Mouse (Mus musculus) kidney, postnatal 0 days (tissue): ENCODE results near the gene Zdhhc22. TPM values are rescaled to one million over a fixed set of nuclear protein-coding genes. Genes with fewer than 3 reads are reported as not detected.

Source experiments
- ATAC-seq: fragments of 200-750 bp; cut with Nextera tagmentation; replicated peaks from 2 replicates; pipeline ENCODE4 v1.8.0; 2017; ENCODE audit warnings: low read depth, moderate number of reproducible peaks, moderate TSS enrichment, moderate library complexity; ENCODE audit not compliant: low FRiP score
- DNase-seq: peaks from one replicate; pipeline ENCODE4 v3.0.0-alpha.2; 2016; ENCODE audit warnings: low spot score
- H3K27ac ChIP-seq: fragments of 300-500 bp; sonication (generic); 2 replicates; pipeline ENCODE4 v1.5.1; 2014; ENCODE audit warnings: mild to moderate bottlenecking
- H3K27me3 ChIP-seq: fragments of 300-500 bp; sonication (generic); 2 replicates; pipeline ENCODE4 v1.6.1; 2014; ENCODE audit warnings: low read length, mixed read lengths; ENCODE audit not compliant: insufficient read depth
- H3K36me3 ChIP-seq: fragments of 300-500 bp; sonication (generic); 2 replicates; pipeline ENCODE4 v1.6.1; 2014; ENCODE audit warnings: low read length, mixed read lengths; ENCODE audit not compliant: insufficient read depth
- H3K4me1 ChIP-seq: fragments of 300-500 bp; sonication (generic); replicated peaks from 2 replicates; pipeline ENCODE4 v1.6.1; 2014; ENCODE audit warnings: antibody characterized with exemption, low read length, mixed read lengths; ENCODE audit not compliant: insufficient read depth
- H3K4me2 ChIP-seq: fragments of 300-500 bp; sonication (generic); 2 replicates; pipeline ENCODE4 v1.6.1; 2014; ENCODE audit warnings: mild to moderate bottlenecking, low read length, moderate library complexity, mixed read lengths
- H3K4me3 ChIP-seq: fragments of 300-500 bp; sonication (generic); replicated peaks from 2 replicates; pipeline ENCODE4 v1.5.1; 2014; ENCODE audit warnings: low read depth, low read length
- H3K9ac ChIP-seq: fragments of 300-500 bp; sonication (generic); 2 replicates; pipeline ENCODE4 v1.6.1; 2014; ENCODE audit warnings: low read depth, low read length
- H3K9me3 ChIP-seq: fragments of 300-500 bp; sonication (generic); replicated peaks from 2 replicates; pipeline ENCODE4 v1.6.1; 2016; ENCODE audit warnings: low read length, inconsistent platforms, mixed read lengths
- CTCF ChIP-seq: IDR thresholded peaks from 2 replicates; pipeline ENCODE4 v1.5.1; 2016; ENCODE audit warnings: antibody characterized with exemption, low read depth, mild to moderate bottlenecking, moderate library complexity
- WGBS: fragments of 180-500 bp; shearing (Covaris S2); extraction: QIAGEN DNeasy Blood & Tissue Kit; methylation state at CpG from one replicate; pipeline ENCODE4 v1.1.7; 2014; 5-methylcytosine and 5-hydroxymethylcytosine counted together
- polyA plus RNA-seq: library from polyadenylated mRNA; unstranded; fragments of >200 nt; fragmentation: Nextera tagmentation; extraction: Ambion mirVana; gene quantifications from 2 replicates; pipeline ENCODE4 v1.2.1, GENCODE M21; 2015

Gene Zdhhc22
- polyA plus RNA-seq, 1 experiment from 2014 or later: 0.03 TPM

GRCm38 (mm10) chr12:86969220-86969601, 21.0 kb downstream of the Zdhhc22 start:
- 67% methylated on average over 3 of the region's 3 CpGs for WGBS
- H3K9ac ChIP-seq: no peak overlapping the region
- H3K27ac ChIP-seq: no peak overlapping the region
- ATAC-seq (no peak), DNase-seq (no peak)
- H3K4me1 ChIP-seq: no peaks in the 10 kb centered on the region
- TF ChIP-seq CTCF: no peak
- H3K9me3 ChIP-seq: no peaks in the 10 kb centered on the region
- no peak overlapping the region for H3K4me2 ChIP-seq
- no peak overlapping the region for H3K4me3 ChIP-seq
- no peaks in the 10 kb centered on the region for H3K27me3 ChIP-seq
- H3K36me3 ChIP-seq: no peaks in the 10 kb centered on the region

- no peaks in the 10 kb centered on the region for H3K4me1 ChIP-seq
- no peak for TF ChIP-seq CTCF
- ATAC-seq (no peak), DNase-seq (no peak)
- H3K9ac ChIP-seq: no peak overlapping the region
- H3K27me3 ChIP-seq: no peaks in the 10 kb centered on the region
- H3K9me3 ChIP-seq: no peaks in the 10 kb centered on the region
- H3K4me2 ChIP-seq: no peak overlapping the region
- H3K4me3 ChIP-seq: no peak overlapping the region
- no peaks in the 10 kb centered on the region for H3K36me3 ChIP-seq
- no peak overlapping the region for H3K27ac ChIP-seq
- WGBS: 68% methylated on average over 13 of the region's 13 CpGs
These were observed 21.6 kb downstream of the Zdhhc22 start for GRCm38 (mm10) chr12:86968468-86969219.

GRCm38 (mm10) chr12:86965237-86965799, 24.9 kb downstream of the Zdhhc22 start:
- Histone ChIP-seq H3K4me2 (no peak overlapping the region), H3K36me3 (peaks cover 24% of the 10 kb centered on the region), H3K9me3 (no peaks in the 10 kb centered on the region), H3K27me3 (no peaks in the 10 kb centered on the region), H3K27ac (no peak overlapping the region), H3K4me3 (no peak overlapping the region), H3K9ac (no peak overlapping the region), H3K4me1 (no peaks in the 10 kb centered on the region)
- 89% methylated on average over 4 of the region's 4 CpGs for WGBS
- no peak for TF ChIP-seq CTCF
- ATAC-seq (no peak), DNase-seq (no peak)

- TF ChIP-seq CTCF: no peak
- Histone ChIP-seq H3K27ac (no peak overlapping the region), H3K4me1 (no peaks in the 10 kb centered on the region), H3K27me3 (no peaks in the 10 kb centered on the region), H3K4me2 (no peak overlapping the region), H3K4me3 (no peak overlapping the region), H3K36me3 (peaks cover 32% of the 10 kb centered on the region), H3K9me3 (no peaks in the 10 kb centered on the region), H3K9ac (no peak overlapping the region)
- ATAC-seq (no peak), DNase-seq (no peak)
- 87% methylated on average over 16 of the region's 16 CpGs for WGBS
These were observed 25.8 kb downstream of the Zdhhc22 start for GRCm38 (mm10) chr12:86964278-86965057.

GRCm38 (mm10) chr12:86961589-86962344, 28.5 kb downstream of the Zdhhc22 start:
- H3K4me1 ChIP-seq: no peaks in the 10 kb centered on the region
- H3K36me3 ChIP-seq: peaks cover 45% of the 10 kb centered on the region
- TF ChIP-seq CTCF: no peak
- no peak overlapping the region for H3K27ac ChIP-seq
- no peak for ATAC-seq
- no peak overlapping the region for H3K9ac ChIP-seq
- no peak overlapping the region for H3K4me2 ChIP-seq
- no peaks in the 10 kb centered on the region for H3K27me3 ChIP-seq
- no peak overlapping the region for H3K4me3 ChIP-seq
- DNase-seq: no peak
- WGBS: 87% methylated on average over 11 of the region's 11 CpGs
- no peaks in the 10 kb centered on the region for H3K9me3 ChIP-seq

GRCm38 (mm10) chr12:86960791-86961335, 29.4 kb downstream of the Zdhhc22 start:
- H3K36me3 ChIP-seq: peaks cover 48% of the 10 kb centered on the region
- no peak for TF ChIP-seq CTCF

More at GRCm38 (mm10) chr12:86960791-86961335, 29.4 kb downstream of the Zdhhc22 start:
- DNase-seq (no peak), ATAC-seq (no peak)
- Histone ChIP-seq H3K27ac (no peak overlapping the region), H3K9ac (no peak overlapping the region), H3K4me1 (no peaks in the 10 kb centered on the region), H3K4me3 (no peak overlapping the region), H3K9me3 (no peaks in the 10 kb centered on the region), H3K4me2 (no peak overlapping the region), H3K27me3 (no peaks in the 10 kb centered on the region)
- 91% methylated on average over 3 of the region's 3 CpGs for WGBS
